In genomic region chr12:40272710-40273109, GRCm38 (mm10) we compare ENCODE assay signal across 24 mouse cellular contexts.
"Had no signal": no experiment of that assay in that cellular context is flagged by ENCODE, and none has a peak within 500 bp of the region (broad histone marks: within the 10 kb centered on the region; RNA-seq: fewer than 3 reads in every experiment).

No protein-coding gene starts in this region.

- H3K4me1 ChIP-seq: heart, embryonic 10.5 days; hindbrain, embryonic 10.5 days; hindbrain, embryonic 12.5 days; intestine, embryonic 15.5 days; limb, embryonic 13.5 days; limb, embryonic 15.5 days; liver, embryonic 12.5 days had no signal

- H3K27ac ChIP-seq: heart, embryonic 10.5 days; hindbrain, embryonic 10.5 days; hindbrain, embryonic 12.5 days; hindbrain, embryonic 14.5 days; intestine, embryonic 15.5 days; layer of hippocampus, adult 2 months; limb, embryonic 13.5 days; limb, embryonic 15.5 days; liver, embryonic 12.5 days; liver, embryonic 14.5 days had no signal

- H3K4me3 ChIP-seq: heart, embryonic 10.5 days; heart, embryonic 12.5 days; hindbrain, embryonic 10.5 days; hindbrain, embryonic 12.5 days; intestine, embryonic 15.5 days; layer of hippocampus, adult 2 months; limb, embryonic 13.5 days; limb, embryonic 15.5 days; liver, embryonic 12.5 days had no signal

- DNase-seq: gastrocnemius, postnatal 25 days; heart, adult 18-20 months; heart, postnatal 10 days; heart, postnatal 4 days; kidney, adult 18-20 months; kidney, adult 8-10 months; kidney, postnatal 10 days; kidney, postnatal 25 days; kidney, postnatal 4 days; layer of hippocampus, postnatal 36 days; left cerebral cortex, postnatal 4 days had no signal

- H3K27me3 ChIP-seq: heart, embryonic 12.5 days; hindbrain, embryonic 12.5 days; intestine, embryonic 15.5 days; limb, embryonic 13.5 days; limb, embryonic 15.5 days; liver, embryonic 12.5 days had no signal

- H3K36me3 ChIP-seq: heart, embryonic 10.5 days; heart, embryonic 12.5 days; hindbrain, embryonic 10.5 days; hindbrain, embryonic 12.5 days; intestine, embryonic 15.5 days; limb, embryonic 13.5 days; limb, embryonic 15.5 days; liver, embryonic 12.5 days had no signal

- H3K4me2 ChIP-seq: heart, embryonic 12.5 days; hindbrain, embryonic 12.5 days; hindbrain, embryonic 14.5 days; intestine, embryonic 15.5 days; limb, embryonic 13.5 days; limb, embryonic 15.5 days; liver, embryonic 12.5 days had no signal

- ATAC-seq: hindbrain, embryonic 16.5 days; intestine, embryonic 15.5 days; intestine, postnatal 0 days; liver, embryonic 12.5 days had no signal

- H3K9me3 ChIP-seq: heart, embryonic 10.5 days; heart, embryonic 12.5 days; hindbrain, embryonic 10.5 days; hindbrain, embryonic 12.5 days; intestine, embryonic 15.5 days; limb, embryonic 15.5 days; liver, embryonic 12.5 days had no signal

- H3K9ac ChIP-seq: heart, embryonic 12.5 days; hindbrain, embryonic 12.5 days; hindbrain, embryonic 14.5 days; intestine, embryonic 15.5 days; limb, embryonic 13.5 days; limb, embryonic 15.5 days; liver, embryonic 12.5 days; liver, embryonic 14.5 days had no signal
